In the genomic region with DNA sequence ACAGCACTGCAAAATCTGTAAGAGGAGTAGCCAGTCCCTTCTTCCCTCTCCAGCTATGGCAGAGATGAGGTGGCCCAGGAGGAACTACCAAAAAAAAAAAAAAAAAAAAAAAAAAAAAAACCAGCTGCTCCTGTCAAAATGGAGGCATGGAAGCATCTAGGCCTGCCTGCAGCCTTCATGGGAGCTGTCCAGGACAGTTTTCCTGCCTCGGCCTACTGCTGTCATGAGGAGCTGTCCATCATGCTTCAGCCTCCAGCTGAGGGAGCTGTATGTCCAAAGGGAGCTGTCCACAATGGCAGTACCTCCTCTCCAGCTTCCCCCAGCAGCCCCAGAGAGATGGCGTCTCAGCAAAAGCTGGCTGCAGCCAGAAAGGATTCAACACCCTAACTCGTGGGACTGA, we compare ENCODE assay signal across 19 mouse cellular contexts. TPM values are rescaled to one million over a fixed set of nuclear protein-coding genes. Genes with fewer than 3 reads are reported as not detected.
DNase-seq lines count a peak whose midpoint lies in the region; ATAC-seq and TF ChIP-seq lines count a peak whose summit lies in the region.
"Had no signal": no experiment of that assay in that cellular context is flagged by ENCODE, and none has a peak within 500 bp of the region (broad histone marks: within the 10 kb centered on the region; RNA-seq: fewer than 3 reads in every experiment).

No protein-coding gene starts in this region.

- H3K4me3 ChIP-seq in lung, embryonic 14.5 days (ENCODE audit: low read depth, low read length), result no peak overlapping the region
- no peak overlapping the region for H3K4me3 ChIP-seq in gastrocnemius, adult 2 months
- H3K4me3 ChIP-seq: forebrain, embryonic 12.5 days; stomach, embryonic 15.5 days had no signal

- H3K36me3 ChIP-seq in lung, embryonic 14.5 days (ENCODE audit: insufficient read depth), result no peaks in the 10 kb centered on the region
- H3K36me3 ChIP-seq: forebrain, embryonic 12.5 days; stomach, embryonic 15.5 days had no signal

- DNase-seq in lung, embryonic 14.5 days, result peak; percentile 22
- no peak for DNase-seq in lung, postnatal 36 days
- DNase-seq in R1 (ENCODE audit: low read depth, low spot score), result peak; percentile 90
- peak; percentile 7 for DNase-seq in forelimb bud, embryonic 11.5 days (ENCODE audit: low read depth, low spot score)
- peak; percentile 32 for DNase-seq in yolk sac, embryonic 10.5 days (ENCODE audit: low spot score)
- DNase-seq in cerebellum, postnatal 4 days (ENCODE audit: low spot score in 2 of 2), result no peak
- DNase-seq in heart, postnatal 25 days (ENCODE audit: low spot score), result no peak
- DNase-seq in gastrocnemius, adult 2 months, result no peak
- DNase-seq: cerebellum, postnatal 14 days; gastrocnemius, postnatal 25 days; heart, postnatal 4 days; kidney, postnatal 10 days; lung, postnatal 14 days; thymus, postnatal 14 days had no signal

- no peak for TF ChIP-seq CTCF in lung, embryonic 14.5 days (IDR thresholded peaks at IDR 0.05; ENCODE audit: low read depth)
- TF ChIP-seq CTCF in gastrocnemius, adult 2 months (IDR thresholded peaks at IDR 0.05), result no peak

- no peak overlapping the region for H3K4me2 ChIP-seq in lung, embryonic 14.5 days
- H3K4me2 ChIP-seq: forebrain, embryonic 12.5 days; heart, embryonic 11.5 days; midbrain, embryonic 11.5 days; stomach, embryonic 15.5 days had no signal

- H3K27ac ChIP-seq in lung, embryonic 14.5 days (ENCODE audit: low read depth), result no peak overlapping the region
- no peak overlapping the region for H3K27ac ChIP-seq in gastrocnemius, adult 2 months
- H3K27ac ChIP-seq: forebrain, embryonic 12.5 days; liver, embryonic 14.5 days; stomach, embryonic 15.5 days had no signal

- no peak overlapping the region for H3K9ac ChIP-seq in lung, embryonic 14.5 days
- H3K9ac ChIP-seq: forebrain, embryonic 12.5 days; liver, embryonic 14.5 days; stomach, embryonic 15.5 days had no signal

- no peak for ATAC-seq in lung, embryonic 14.5 days (ENCODE audit: insufficient read depth)

- H3K9me3 ChIP-seq in lung, embryonic 14.5 days (ENCODE audit: low read depth, low read length), result no peaks in the 10 kb centered on the region
- H3K9me3 ChIP-seq: forebrain, embryonic 12.5 days; stomach, embryonic 15.5 days had no signal

- intact Hi-C loops in heart, postnatal 25 days (cut with DNase I), result no loop called here
- intact Hi-C loops in gastrocnemius, adult 2 months (cut with DNase I), result no loop called here

- WGBS in lung, embryonic 14.5 days, result 64% methylated on average over 3 of the region's 3 CpGs

- H3K4me1 ChIP-seq in lung, embryonic 14.5 days (ENCODE audit: insufficient read depth), result no peaks in the 10 kb centered on the region
- H3K4me1 ChIP-seq: forebrain, embryonic 12.5 days; stomach, embryonic 15.5 days had no signal

- no peaks in the 10 kb centered on the region for H3K27me3 ChIP-seq in lung, embryonic 14.5 days (ENCODE audit: insufficient read depth, low read length)
- H3K27me3 ChIP-seq: forebrain, embryonic 12.5 days; stomach, embryonic 15.5 days had no signal

RNA-seq across cellular contexts. Expression of gene 1110008L16Rik, which starts 27.1 kb away (rescaled TPM):
- 15.4 and 17.1 TPM in 2 replicates for polyA plus RNA-seq in lung, embryonic 14.5 days (2014; fragmentation: Nextera tagmentation; extraction: Ambion mirVana)
- total RNA-seq in heart, postnatal 25 days (2021), result 1 to 10 TPM; 9.1 to 9.5 TPM
- 10 to 100 TPM; 10.4 to 10.7 TPM for total RNA-seq in gastrocnemius, adult 2 months (2021)

RNA-seq across cellular contexts. Expression of gene Ppp2r3c, which starts 30.6 kb away (rescaled TPM):
- polyA plus RNA-seq in lung, embryonic 14.5 days (2014; fragmentation: Nextera tagmentation; extraction: Ambion mirVana), result 14.3 and 14.8 TPM in 2 replicates
- total RNA-seq in heart, postnatal 25 days (2021), result 1 to 10 TPM; 8.3 to 9.3 TPM
- total RNA-seq in gastrocnemius, adult 2 months (2021), result 10 to 100 TPM; 10.2 to 12.1 TPM

RNA-seq across cellular contexts. Expression of gene Srp54c, which starts 42.3 kb away (rescaled TPM):
- 65.5 and 72.7 TPM in 2 replicates for polyA plus RNA-seq in lung, embryonic 14.5 days (2014; fragmentation: Nextera tagmentation; extraction: Ambion mirVana)
- total RNA-seq in heart, postnatal 25 days (2021), result 10 to 100 TPM; 25.3 to 25.7 TPM
- 10 to 100 TPM; 28.1 to 30.5 TPM for total RNA-seq in gastrocnemius, adult 2 months (2021)

Comparison
In these comparisons a context has a peak if more than half of its experiments do, and no peak if none do; other contexts are left out.
1. DNase-seq: peak in lung, embryonic 14.5 days (single experiment), R1 (single experiment), forelimb bud, embryonic 11.5 days (single experiment) and yolk sac, embryonic 10.5 days (single experiment); none in lung, postnatal 36 days (single experiment), cerebellum, postnatal 4 days (0 of 2), heart, postnatal 25 days (single experiment) and gastrocnemius, adult 2 months (single experiment).